Mouse (Mus musculus) cortical plate, adult 2 months (tissue): ENCODE measurements around the gene Gys1.

ENCODE experiments used
- CTCF ChIP-seq: fragments of 200-500 bp; IDR thresholded peaks from 2 replicates; pipeline ENCODE4 v1.5.1; 2011; ENCODE audit warnings: mild to moderate bottlenecking, control low read depth, low read length; ENCODE audit not compliant: insufficient read depth; ENCODE audit errors: extremely low read depth
- POLR2A ChIP-seq: fragments of 200-500 bp; IDR thresholded peaks from 2 replicates; pipeline ENCODE4 v1.6.1; 2011; ENCODE audit warnings: mild to moderate bottlenecking, low read length, control low read depth; ENCODE audit not compliant: insufficient read depth; ENCODE audit errors: extremely low read depth

- TF ChIP-seq POLR2A (no peak), CTCF (no peak)
Observed at GRCm38 (mm10) chr7:45443526-45444420, 9.1 kb downstream of the Gys1 start.
